Mouse (Mus musculus) subcutaneous adipose tissue, adult 2 months (tissue): Measurements from ENCODE around the gene Snx9. TPM values are rescaled to one million over a fixed set of nuclear protein-coding genes. Genes with fewer than 3 reads are reported as not detected.

Source experiments
- polyA plus RNA-seq: library from polyadenylated mRNA; depleted of rRNA; stranded (reverse); fragments of >200 nt; gene quantifications from 2 replicates; pipeline ENCODE4 v1.2.3, GENCODE M21; 2012; ENCODE audit warnings: low replicate concordance; rRNA removed

The Snx9 gene
- polyA plus RNA-seq = 46.0 and 48.9 TPM in 2 replicates

DNA sequence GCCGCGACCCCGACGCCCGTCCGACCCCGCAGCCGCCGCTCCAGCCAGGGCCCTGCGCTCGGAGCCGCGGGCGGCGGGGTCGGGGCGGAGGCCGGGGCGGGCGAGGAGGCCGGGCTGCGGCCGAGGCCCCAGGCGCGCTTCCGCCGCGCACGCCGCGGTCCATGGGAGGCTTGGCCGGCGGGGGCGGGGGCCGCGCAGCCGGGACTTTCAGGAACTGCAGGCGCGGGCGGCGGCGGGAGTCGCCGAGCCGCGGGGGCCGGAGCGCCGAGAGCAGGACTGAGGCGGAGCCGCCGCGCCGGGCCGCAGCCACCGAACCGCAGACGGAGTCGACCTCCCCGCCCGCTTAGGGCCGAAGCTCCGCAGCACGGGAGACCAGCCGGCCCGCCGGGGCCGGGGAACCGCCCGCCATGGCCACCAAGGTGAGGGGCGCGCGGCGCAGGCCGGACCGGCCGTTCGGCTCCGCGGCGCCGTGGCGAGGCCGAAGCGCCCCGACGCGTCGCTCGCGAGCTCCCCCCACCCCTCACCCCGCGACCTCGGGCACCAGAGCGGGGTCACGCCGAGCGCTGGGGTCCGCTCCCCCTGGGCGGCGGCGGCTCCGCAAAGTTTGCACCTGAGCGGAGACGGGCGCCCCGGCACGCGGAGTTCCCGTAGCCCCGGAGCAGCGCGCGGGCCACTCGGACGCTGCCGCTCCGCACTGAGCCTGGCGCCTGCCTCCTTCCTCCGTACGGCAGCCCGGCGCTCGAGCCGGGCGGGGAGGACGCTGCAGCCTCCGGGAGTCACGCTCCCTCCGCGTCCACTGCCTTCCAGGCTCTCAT lies at the start of gene Snx9:
TSS of gene Snx9 (plus strand) at position 202 of the 815 bp plus-strand sequence.

DNA sequence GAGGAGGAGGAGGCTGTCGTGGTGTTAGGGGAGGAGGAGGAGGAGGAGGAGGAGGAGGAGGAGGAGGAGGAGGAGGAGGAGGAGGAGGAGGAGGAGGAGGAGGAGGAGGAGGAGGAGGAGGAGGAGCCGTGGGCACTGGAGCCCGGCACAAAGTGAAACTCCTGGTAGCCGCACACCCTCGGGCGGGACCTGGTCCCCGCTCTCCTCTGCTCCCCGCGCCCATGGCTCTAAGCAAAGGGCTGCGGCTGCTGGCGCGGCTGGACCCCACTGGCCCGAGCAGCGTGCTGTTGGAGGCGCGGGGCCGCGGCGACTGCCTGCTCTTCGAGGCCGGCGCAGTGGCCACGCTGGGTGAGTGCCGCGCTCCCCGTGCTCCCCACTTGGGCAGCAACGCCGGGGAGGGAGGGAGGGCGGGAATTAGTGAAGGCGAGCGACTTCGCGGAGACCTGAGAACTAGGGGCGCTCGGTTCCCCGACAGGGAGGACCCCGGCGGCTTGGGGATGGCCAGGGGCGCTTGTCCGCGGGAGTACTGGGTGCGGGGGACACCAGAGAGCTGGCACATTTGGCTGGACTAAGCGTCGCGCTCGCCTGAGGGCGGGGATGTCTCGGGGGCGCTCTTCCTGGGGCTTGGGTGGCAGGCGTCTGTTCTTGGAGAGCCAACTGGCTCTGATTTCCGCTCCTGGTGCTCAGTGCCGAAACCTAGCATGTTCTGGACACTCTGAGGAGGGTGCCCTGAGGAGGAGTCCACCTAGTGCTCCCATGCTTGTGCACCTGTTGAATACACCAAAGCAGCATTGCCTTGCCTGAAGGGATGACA lies 100.3 kb downstream of the Snx9 start, which contains the start of gene Synj2:
TSS of gene Synj2 (plus strand) at position 51 of the 814 bp plus-strand sequence.

Other genes with a start within 250 kb of the Snx9 start
- gene Synj2, start 100.0 kb downstream of the Snx9 start, polyA plus RNA-seq = 7.2 and 14.6 TPM in 2 replicates
- 5.1 and 6.4 TPM in 2 replicates for gene Serac1, start 238.4 kb downstream of the Snx9 start, polyA plus RNA-seq
- 25.3 and 42.2 TPM in 2 replicates for gene Gtf2h5, start 238.5 kb downstream of the Snx9 start, polyA plus RNA-seq